Mouse (Mus musculus) MEL (cell line): ENCODE measurements around the gene Hoxb8. TPM values are rescaled to one million over a fixed set of nuclear protein-coding genes. Genes with fewer than 3 reads are reported as not detected.

Experiments used
- DNase-seq: peaks from one replicate; pipeline ENCODE4 v3.0.0; 2011; ENCODE audit warnings: low read depth, low spot score
- H3K27ac ChIP-seq: 2 replicates; pipeline ENCODE4 v1.5.1; 2012; ENCODE audit warnings: low read depth, mild to moderate bottlenecking, control low read depth, low read length, moderate library complexity; ENCODE audit not compliant: control insufficient read depth
- H3K27me3 ChIP-seq, 2 experiments: fragments of 150-350 bp in 1 of 2; sonication (generic) in 1 of 2; 2 replicates each; pipeline ENCODE4 v1.6.1; 2012; ENCODE audit warnings: low read length in 2 of 2, mild to moderate bottlenecking in 2 of 2, improper control_type of control experiment in 1 of 2, moderate library complexity in 1 of 2; ENCODE audit not compliant: insufficient read depth in 2 of 2, control insufficient read depth in 1 of 2
- H3K36me3 ChIP-seq, 2 experiments: 2 replicates each; pipeline ENCODE4 v1.6.1; 2012 to 2014; ENCODE audit warnings: low read length in 2 of 2, improper control_type of control experiment in 1 of 2, inconsistent platforms in 1 of 2, mild to moderate bottlenecking in 1 of 2; ENCODE audit not compliant: insufficient read depth in 2 of 2, control insufficient read depth in 1 of 2
- H3K4me1 ChIP-seq, 2 experiments: fragments of 150-350 bp in 1 of 2; sonication (generic) in 1 of 2; 2 replicates each; pipeline ENCODE4 v1.6.1; 2012; ENCODE audit warnings: low read length in 2 of 2, improper control_type of control experiment in 1 of 2, mild to moderate bottlenecking in 1 of 2; ENCODE audit not compliant: insufficient read depth in 2 of 2, control insufficient read depth in 1 of 2
- H3K4me3 ChIP-seq, 2 experiments: fragments of 150-350 bp in 1 of 2; sonication (generic) in 1 of 2; 2 replicates each; pipeline ENCODE4 v1.5.1; 2012; ENCODE audit warnings: low read depth in 2 of 2, low read length in 2 of 2, mild to moderate bottlenecking in 2 of 2, moderate library complexity in 2 of 2, control low read depth in 1 of 2, improper control_type of control experiment in 1 of 2; ENCODE audit not compliant: control insufficient read depth in 1 of 2, insufficient read depth in 1 of 2
- H3K79me2 ChIP-seq: 2 replicates; pipeline ENCODE4 v1.6.1; 2012; ENCODE audit warnings: mild to moderate bottlenecking, low read length, moderate library complexity; ENCODE audit not compliant: control insufficient read depth, poor library complexity, insufficient read depth
- H3K9ac ChIP-seq: 2 replicates; pipeline ENCODE4 v1.6.1; 2012; ENCODE audit warnings: low read depth, mild to moderate bottlenecking, control low read depth, low read length, moderate library complexity; ENCODE audit not compliant: control insufficient read depth, poor library complexity, severe bottlenecking
- H3K9me3 ChIP-seq: fragments of 150-350 bp; sonication (generic); replicated peaks from 2 replicates; pipeline ENCODE4 v1.6.1; 2012; ENCODE audit warnings: mild to moderate bottlenecking, low read length, improper control_type of control experiment, moderate library complexity; ENCODE audit not compliant: insufficient read depth
- BHLHE40 ChIP-seq: IDR thresholded peaks from 2 replicates; pipeline ENCODE4 v1.6.1; 2012; ENCODE audit warnings: low read depth, mild to moderate bottlenecking, inconsistent platforms, low read length, improper control_type of control experiment, borderline replicate concordance
- GABPA ChIP-seq: IDR thresholded peaks from 2 replicates; pipeline ENCODE4 v1.6.1; 2012; ENCODE audit warnings: low read depth, mild to moderate bottlenecking, inconsistent platforms, low read length, improper control_type of control experiment, moderate library complexity
- HCFC1 ChIP-seq: IDR thresholded peaks from 2 replicates; pipeline ENCODE4 v1.6.1; 2012; ENCODE audit warnings: low read depth, mild to moderate bottlenecking, inconsistent platforms, low read length, improper control_type of control experiment, moderate library complexity
- KAT2A ChIP-seq: conservative IDR thresholded peaks from 2 replicates; pipeline ENCODE4 v1.6.1; 2012; ENCODE audit warnings: low read depth, low read length, improper control_type of control experiment, inconsistent platforms
- MAX ChIP-seq: IDR thresholded peaks from 2 replicates; pipeline ENCODE4 v1.6.1; 2011; ENCODE audit warnings: low read length, improper control_type of control experiment
- MAZ ChIP-seq: IDR thresholded peaks from 2 replicates; pipeline ENCODE4 v1.6.1; 2012; ENCODE audit warnings: low read depth, mild to moderate bottlenecking, inconsistent platforms, low read length, improper control_type of control experiment
- MYC ChIP-seq: IDR thresholded peaks from 2 replicates; pipeline ENCODE4 v1.6.1; 2011; ENCODE audit warnings: low read depth, mild to moderate bottlenecking, low read length, improper control_type of control experiment, moderate library complexity
- NRF1 ChIP-seq: IDR thresholded peaks from 2 replicates; pipeline ENCODE4 v1.6.1; 2014; ENCODE audit warnings: low read depth, mild to moderate bottlenecking, inconsistent platforms, low read length, improper control_type of control experiment, moderate library complexity; ENCODE audit not compliant: poor library complexity, insufficient read depth, severe bottlenecking
- RCOR1 ChIP-seq: IDR thresholded peaks from 2 replicates; pipeline ENCODE4 v1.6.1; 2012; ENCODE audit warnings: low read depth, mild to moderate bottlenecking, inconsistent platforms, low read length, improper control_type of control experiment
- UBTF ChIP-seq: IDR thresholded peaks from 2 replicates; pipeline ENCODE4 v1.6.1; 2012; ENCODE audit warnings: low read depth, mild to moderate bottlenecking, inconsistent platforms, low read length, improper control_type of control experiment, moderate library complexity, borderline replicate concordance; ENCODE audit not compliant: insufficient read depth
- USF1 ChIP-seq: IDR thresholded peaks from 2 replicates; pipeline ENCODE4 v1.6.1; 2014; ENCODE audit warnings: low read depth, mild to moderate bottlenecking, inconsistent platforms, low read length, improper control_type of control experiment, moderate library complexity
- ZMIZ1 ChIP-seq: IDR thresholded peaks from 2 replicates; pipeline ENCODE4 v1.6.1; 2012; ENCODE audit warnings: low read depth, mild to moderate bottlenecking, inconsistent platforms, low read length, improper control_type of control experiment, moderate library complexity
- polyA plus RNA-seq, 2 experiments: library from polyadenylated mRNA; stranded (reverse) in 1 of 2; unstranded in 1 of 2; fragments of >175 nt in 1 of 2; fragments of >200 nt in 1 of 2; gene quantifications; 2 replicates each; pipeline versions ENCODE4 v1.2.1 to v1.2.4; 2012; ENCODE audit warnings: low replicate concordance in 2 of 2, low read depth in 1 of 2; ENCODE audit not compliant: insufficient read length in 2 of 2, insufficient read depth in 1 of 2, missing spikeins in 1 of 2
- total RNA-seq: library from RNA; depleted of rRNA; stranded (reverse); fragments of 300-350 nt; gene quantifications from 2 replicates; pipeline ENCODE4 v1.2.3, GENCODE M21; 2012

Hoxb8 gene
- total and polyA plus RNA-seq, 3 experiments: not detected

- H3K4me1 ChIP-seq: 0 out of 4 replicates have a peak, but pooled peaks cover 0 to 4% of the 10 kb centered on the region in 2 experiments
- no peak overlapping the region for H3K9ac ChIP-seq
- no peaks in the 10 kb centered on the region for H3K36me3 ChIP-seq
- H3K9me3 ChIP-seq: no peaks in the 10 kb centered on the region
- H3K27me3 ChIP-seq: peaks cover 9% of the 10 kb centered on the region in 2 experiments
- no peak overlapping the region for H3K27ac ChIP-seq
- no peak overlapping the region for H3K4me3 ChIP-seq
- H3K79me2 ChIP-seq: no peaks in the 10 kb centered on the region
- no peak for DNase-seq
- TF ChIP-seq KAT2A (no peak), MYC (no peak), USF1 (no peak), UBTF (no peak), NRF1 (no peak), GABPA (no peak), BHLHE40 (no peak), ZMIZ1 (no peak)
- TF ChIP-seq, all 39 proteins: peak for 0
These were observed 9.1 kb downstream of the Hoxb8 start for GRCm38 (mm10) chr11:96290705-96291355.

- no peak within 1 kb of the TSS for H3K4me3 ChIP-seq
- H3K36me3 ChIP-seq: no peaks in the 10 kb centered on the region
- 0 out of 4 replicates have a peak, but pooled peaks cover 0 to 4% of the 10 kb centered on the region in 2 experiments for H3K4me1 ChIP-seq
- H3K79me2 ChIP-seq: no peaks in the 10 kb centered on the region
- no peak within 1 kb of the TSS for H3K27ac ChIP-seq
- no peak within 1 kb of the TSS for H3K9ac ChIP-seq
- no peaks in the 10 kb centered on the region for H3K9me3 ChIP-seq
- peaks cover 13 to 16% of the 10 kb centered on the region in 2 experiments for H3K27me3 ChIP-seq
- DNase-seq: no peak
- no peak for TF ChIP-seq RCOR1
- TF ChIP-seq MAX: no peak
- TF ChIP-seq HCFC1: no peak
- no peak for TF ChIP-seq MAZ
- TF ChIP-seq, all 39 proteins: peak for 0
These were observed 10.2 kb downstream of the Hoxb8 start, which contains the start of gene Hoxb6 for GRCm38 (mm10) chr11:96291681-96292564. Hoxb6 (plus strand) TSS chr11:96292476.
